Mouse (Mus musculus) monocyte, adult 2 months (primary cell): Measurements from ENCODE around the gene Thbs4.
"Not testable (repeated sequence)": the region's sequence is repeated elsewhere in the genome, so short reads cannot be mapped to it uniquely, and the experiment has no call there.

ENCODE experiments used
- DNase-seq, 2 experiments: peaks; one replicate each; pipeline ENCODE4 v3.0.0; 2022; ENCODE audit warnings: low spot score in 2 of 2, low read depth in 1 of 2

Thbs4 gene

GRCm38 (mm10) chr13:92794462-92795214 lies at the start of gene Thbs4:
TSS of gene Thbs4 (minus strand) at chr13:92794818.
- no peak for DNase-seq

- no peak for DNase-seq
Observed at GRCm38 (mm10) chr13:92833162-92833561, 38.5 kb upstream of the Thbs4 start.

- DNase-seq: no peak
Observed at GRCm38 (mm10) chr13:92828820-92829219, 34.2 kb upstream of the Thbs4 start.

GRCm38 (mm10) chr13:92817357-92817756 lies 22.7 kb upstream of the Thbs4 start:
- no peak for DNase-seq

- DNase-seq: no peak
Observed at GRCm38 (mm10) chr13:92816329-92816728, 21.7 kb upstream of the Thbs4 start.

- DNase-seq: not testable (repeated sequence)
Observed at GRCm38 (mm10) chr13:92810592-92810991, 16.0 kb upstream of the Thbs4 start.

GRCm38 (mm10) chr13:92807849-92808248 lies 13.2 kb upstream of the Thbs4 start:
- DNase-seq: no peak

GRCm38 (mm10) chr13:92806785-92807184 lies 12.2 kb upstream of the Thbs4 start:
- DNase-seq: no peak

- no peak for DNase-seq
Observed at GRCm38 (mm10) chr13:92799306-92799925, 4.8 kb upstream of the Thbs4 start.

GRCm38 (mm10) chr13:92798830-92799229 lies 4.2 kb upstream of the Thbs4 start:
- DNase-seq: no peak

- no peak for DNase-seq
Observed at GRCm38 (mm10) chr13:92793636-92794035, 982 bp downstream of the Thbs4 start.

GRCm38 (mm10) chr13:92791474-92791873 lies 3.1 kb downstream of the Thbs4 start:
- no peak for DNase-seq

- DNase-seq: no peak
Observed at GRCm38 (mm10) chr13:92784311-92784710, 10.3 kb downstream of the Thbs4 start.

GRCm38 (mm10) chr13:92783551-92783950 lies 11.1 kb downstream of the Thbs4 start:
- DNase-seq: no peak

- no peak for DNase-seq
Observed at GRCm38 (mm10) chr13:92780927-92781326, 13.7 kb downstream of the Thbs4 start.

GRCm38 (mm10) chr13:92780076-92780475 lies 14.5 kb downstream of the Thbs4 start:
- no peak for DNase-seq

GRCm38 (mm10) chr13:92778642-92779041 lies 16.0 kb downstream of the Thbs4 start:
- no peak for DNase-seq

- no peak for DNase-seq
Observed at GRCm38 (mm10) chr13:92775916-92776315, 18.7 kb downstream of the Thbs4 start.

GRCm38 (mm10) chr13:92774887-92775286 lies 19.7 kb downstream of the Thbs4 start:
- no peak for DNase-seq

GRCm38 (mm10) chr13:92772500-92772899 lies 22.1 kb downstream of the Thbs4 start:
- DNase-seq: no peak

GRCm38 (mm10) chr13:92771566-92771965 lies 23.1 kb downstream of the Thbs4 start:
- DNase-seq: no peak

- DNase-seq: no peak
Observed at GRCm38 (mm10) chr13:92765454-92766242, 29.0 kb downstream of the Thbs4 start.
